Mouse (Mus musculus) MEL (cell line): Measurements from ENCODE around the gene Fam234b. TPM values are rescaled to one million over a fixed set of nuclear protein-coding genes. Genes with fewer than 3 reads are reported as not detected.

Experiments used
- DNase-seq: peaks from one replicate; pipeline ENCODE4 v3.0.0; 2011; ENCODE audit warnings: low read depth, low spot score
- H3K27ac ChIP-seq: 2 replicates; pipeline ENCODE4 v1.5.1; 2012; ENCODE audit warnings: low read depth, mild to moderate bottlenecking, control low read depth, low read length, moderate library complexity; ENCODE audit not compliant: control insufficient read depth
- H3K27me3 ChIP-seq, 2 experiments: fragments of 150-350 bp in 1 of 2; sonication (generic) in 1 of 2; 2 replicates each; pipeline ENCODE4 v1.6.1; 2012; ENCODE audit warnings: low read length in 2 of 2, mild to moderate bottlenecking in 2 of 2, improper control_type of control experiment in 1 of 2, moderate library complexity in 1 of 2; ENCODE audit not compliant: insufficient read depth in 2 of 2, control insufficient read depth in 1 of 2
- H3K36me3 ChIP-seq, 2 experiments: 2 replicates each; pipeline ENCODE4 v1.6.1; 2012 to 2014; ENCODE audit warnings: low read length in 2 of 2, improper control_type of control experiment in 1 of 2, inconsistent platforms in 1 of 2, mild to moderate bottlenecking in 1 of 2; ENCODE audit not compliant: insufficient read depth in 2 of 2, control insufficient read depth in 1 of 2
- H3K4me1 ChIP-seq, 2 experiments: fragments of 150-350 bp in 1 of 2; sonication (generic) in 1 of 2; 2 replicates each; pipeline ENCODE4 v1.6.1; 2012; ENCODE audit warnings: low read length in 2 of 2, improper control_type of control experiment in 1 of 2, mild to moderate bottlenecking in 1 of 2; ENCODE audit not compliant: insufficient read depth in 2 of 2, control insufficient read depth in 1 of 2
- H3K4me3 ChIP-seq, 2 experiments: fragments of 150-350 bp in 1 of 2; sonication (generic) in 1 of 2; 2 replicates each; pipeline ENCODE4 v1.5.1; 2012; ENCODE audit warnings: low read depth in 2 of 2, low read length in 2 of 2, mild to moderate bottlenecking in 2 of 2, moderate library complexity in 2 of 2, control low read depth in 1 of 2, improper control_type of control experiment in 1 of 2; ENCODE audit not compliant: control insufficient read depth in 1 of 2, insufficient read depth in 1 of 2
- H3K79me2 ChIP-seq: 2 replicates; pipeline ENCODE4 v1.6.1; 2012; ENCODE audit warnings: mild to moderate bottlenecking, low read length, moderate library complexity; ENCODE audit not compliant: control insufficient read depth, poor library complexity, insufficient read depth
- H3K9ac ChIP-seq: 2 replicates; pipeline ENCODE4 v1.6.1; 2012; ENCODE audit warnings: low read depth, mild to moderate bottlenecking, control low read depth, low read length, moderate library complexity; ENCODE audit not compliant: control insufficient read depth, poor library complexity, severe bottlenecking
- H3K9me3 ChIP-seq: fragments of 150-350 bp; sonication (generic); replicated peaks from 2 replicates; pipeline ENCODE4 v1.6.1; 2012; ENCODE audit warnings: mild to moderate bottlenecking, low read length, improper control_type of control experiment, moderate library complexity; ENCODE audit not compliant: insufficient read depth
- BHLHE40 ChIP-seq: IDR thresholded peaks from 2 replicates; pipeline ENCODE4 v1.6.1; 2012; ENCODE audit warnings: low read depth, mild to moderate bottlenecking, inconsistent platforms, low read length, improper control_type of control experiment, borderline replicate concordance
- CHD2 ChIP-seq: IDR thresholded peaks from 2 replicates; pipeline ENCODE4 v1.6.1; 2011; ENCODE audit warnings: low read length, improper control_type of control experiment
- E2F4 ChIP-seq: IDR thresholded peaks from 2 replicates; pipeline ENCODE4 v1.6.1; 2011; ENCODE audit warnings: low read depth, low read length, improper control_type of control experiment, borderline replicate concordance
- ELF1 ChIP-seq: IDR thresholded peaks from 2 replicates; pipeline ENCODE4 v1.6.1; 2014; ENCODE audit warnings: low read depth, mild to moderate bottlenecking, inconsistent platforms, low read length, improper control_type of control experiment, moderate library complexity
- EP300 ChIP-seq, 2 experiments: IDR thresholded peaks; 2 replicates each; pipeline ENCODE4 v1.6.1; 2011; ENCODE audit warnings: improper control_type of control experiment in 2 of 2, low read length in 2 of 2, low read depth in 1 of 2, mild to moderate bottlenecking in 1 of 2
- GATA1 ChIP-seq: IDR thresholded peaks from 2 replicates; pipeline ENCODE4 v1.6.1; 2011; ENCODE audit warnings: low read depth, low read length, improper control_type of control experiment
- JUND ChIP-seq: IDR thresholded peaks from 2 replicates; pipeline ENCODE4 v1.6.1; 2011; ENCODE audit warnings: low read depth, mild to moderate bottlenecking, improper control_type of control experiment, low read length
- MAX ChIP-seq: IDR thresholded peaks from 2 replicates; pipeline ENCODE4 v1.6.1; 2011; ENCODE audit warnings: low read length, improper control_type of control experiment
- MAZ ChIP-seq: IDR thresholded peaks from 2 replicates; pipeline ENCODE4 v1.6.1; 2012; ENCODE audit warnings: low read depth, mild to moderate bottlenecking, inconsistent platforms, low read length, improper control_type of control experiment
- MXI1 ChIP-seq: IDR thresholded peaks from 2 replicates; pipeline ENCODE4 v1.6.1; 2011; ENCODE audit warnings: mild to moderate bottlenecking, low read depth, low read length, improper control_type of control experiment
- MYB ChIP-seq: IDR thresholded peaks from 2 replicates; pipeline ENCODE4 v1.6.1; 2011; ENCODE audit warnings: mild to moderate bottlenecking, low read depth, low read length, improper control_type of control experiment
- MYC ChIP-seq: IDR thresholded peaks from 2 replicates; pipeline ENCODE4 v1.6.1; 2011; ENCODE audit warnings: low read depth, mild to moderate bottlenecking, low read length, improper control_type of control experiment, moderate library complexity
- NELFE ChIP-seq: IDR thresholded peaks from 2 replicates; pipeline ENCODE4 v1.6.1; 2011; ENCODE audit warnings: low read depth, low read length, improper control_type of control experiment
- NRF1 ChIP-seq: IDR thresholded peaks from 2 replicates; pipeline ENCODE4 v1.6.1; 2014; ENCODE audit warnings: low read depth, mild to moderate bottlenecking, inconsistent platforms, low read length, improper control_type of control experiment, moderate library complexity; ENCODE audit not compliant: poor library complexity, insufficient read depth, severe bottlenecking
- POLR2AphosphoS2 ChIP-seq: IDR thresholded peaks from 2 replicates; pipeline ENCODE4 v1.6.1; 2011; ENCODE audit warnings: low read length, improper control_type of control experiment
- POLR2AphosphoS5 ChIP-seq: IDR thresholded peaks from 2 replicates; pipeline ENCODE4 v1.6.1; 2012; ENCODE audit warnings: low read depth, borderline replicate concordance, mild to moderate bottlenecking, inconsistent platforms, low read length, moderate library complexity, mixed read lengths
- TBP ChIP-seq: IDR thresholded peaks from 2 replicates; pipeline ENCODE4 v1.8.0; 2011; ENCODE audit warnings: low read depth, low read length, improper control_type of control experiment
- TCF12 ChIP-seq: IDR thresholded peaks from 2 replicates; pipeline ENCODE4 v1.6.1; 2014; ENCODE audit warnings: low read depth, mild to moderate bottlenecking, inconsistent platforms, low read length, improper control_type of control experiment, moderate library complexity
- UBTF ChIP-seq: IDR thresholded peaks from 2 replicates; pipeline ENCODE4 v1.6.1; 2012; ENCODE audit warnings: low read depth, mild to moderate bottlenecking, inconsistent platforms, low read length, improper control_type of control experiment, moderate library complexity, borderline replicate concordance; ENCODE audit not compliant: insufficient read depth
- USF1 ChIP-seq: IDR thresholded peaks from 2 replicates; pipeline ENCODE4 v1.6.1; 2014; ENCODE audit warnings: low read depth, mild to moderate bottlenecking, inconsistent platforms, low read length, improper control_type of control experiment, moderate library complexity
- ZC3H11A ChIP-seq: IDR thresholded peaks from 2 replicates; pipeline ENCODE4 v1.6.1; 2012; ENCODE audit warnings: low read depth, mild to moderate bottlenecking, inconsistent platforms, low read length, improper control_type of control experiment
- ZKSCAN1 ChIP-seq: IDR thresholded peaks from 2 replicates; pipeline ENCODE4 v1.6.1; 2012; ENCODE audit warnings: low read depth, mild to moderate bottlenecking, inconsistent platforms, low read length, improper control_type of control experiment, moderate library complexity
- ZNF384 ChIP-seq: IDR thresholded peaks from 2 replicates; pipeline ENCODE4 v1.6.1; 2012; ENCODE audit warnings: low read depth, mild to moderate bottlenecking, inconsistent platforms, low read length, improper control_type of control experiment
- polyA plus RNA-seq, 2 experiments: library from polyadenylated mRNA; stranded (reverse) in 1 of 2; unstranded in 1 of 2; fragments of >175 nt in 1 of 2; fragments of >200 nt in 1 of 2; gene quantifications; 2 replicates each; pipeline versions ENCODE4 v1.2.1 to v1.2.4; 2012; ENCODE audit warnings: low replicate concordance in 2 of 2, low read depth in 1 of 2; ENCODE audit not compliant: insufficient read length in 2 of 2, insufficient read depth in 1 of 2, missing spikeins in 1 of 2
- total RNA-seq: library from RNA; depleted of rRNA; stranded (reverse); fragments of 300-350 nt; gene quantifications from 2 replicates; pipeline ENCODE4 v1.2.3, GENCODE M21; 2012

Fam234b gene
- total and polyA plus RNA-seq, 3 experiments = 12.2 to 20.5 TPM; not detected in 1

GRCm38 (mm10) chr6:135167380-135168311 lies 30.1 kb upstream of the Fam234b start:
- H3K27ac ChIP-seq = no peak overlapping the region
- H3K27me3 ChIP-seq = no peaks in the 10 kb centered on the region
- peaks cover 0 to 7% of the 10 kb centered on the region in 2 experiments; a peak in 2 of 4 replicates for H3K36me3 ChIP-seq
- no peak for TF ChIP-seq POLR2AphosphoS2
- TF ChIP-seq NELFE = peak; percentile 32; the same call in 1 of the 2 replicates
- no peak for TF ChIP-seq GATA1
- no peak for TF ChIP-seq ZNF384
- no peak for TF ChIP-seq NRF1
- TF ChIP-seq MAZ = peak; percentile 87; the same call in 1 of the 2 replicates
- TF ChIP-seq MXI1 = peak; percentile 46; the same call in 1 of the 2 replicates
- TF ChIP-seq ZC3H11A = no peak
- TF ChIP-seq CHD2 = no peak
- TF ChIP-seq JUND = no peak
- 0 out of 2 replicates have a peak, but pooled peaks have one; percentile 9 for TF ChIP-seq MAX
- no peak for TF ChIP-seq TCF12
- TF ChIP-seq BHLHE40 = 0 out of 2 replicates have a peak, but pooled peaks have one; percentile 5
- TF ChIP-seq MYC = no peak
- no peak for TF ChIP-seq E2F4
- no peak for TF ChIP-seq ELF1
- no peak for TF ChIP-seq MYB
- no peak for TF ChIP-seq UBTF
- no peak for TF ChIP-seq POLR2AphosphoS5
- peak; percentile 77 for TF ChIP-seq USF1
- TF ChIP-seq ZKSCAN1 = no peak
- TF ChIP-seq TBP = 0 out of 2 replicates have a peak, but pooled peaks have one; percentile 9
- no peak for TF ChIP-seq EP300 (IDR thresholded peaks at IDR 0.05; ENCODE audit: low read depth in 1 of 2, low read length in 2 of 2)
- peak overlapping the region; percentile 80 for H3K9ac ChIP-seq
- no peaks in the 10 kb centered on the region for H3K9me3 ChIP-seq
- H3K4me1 ChIP-seq = peaks cover 0 to 9% of the 10 kb centered on the region in 2 experiments; a peak in 3 of 4 replicates
- peak; percentile 80 for DNase-seq
- no peaks in the 10 kb centered on the region; the same call in 1 of the 2 replicates for H3K79me2 ChIP-seq
- peak overlapping the region; percentile 70 to 91 for H3K4me3 ChIP-seq
